Mouse (Mus musculus): ENCODE measurements around the gene Rab3gap1.

DNA sequence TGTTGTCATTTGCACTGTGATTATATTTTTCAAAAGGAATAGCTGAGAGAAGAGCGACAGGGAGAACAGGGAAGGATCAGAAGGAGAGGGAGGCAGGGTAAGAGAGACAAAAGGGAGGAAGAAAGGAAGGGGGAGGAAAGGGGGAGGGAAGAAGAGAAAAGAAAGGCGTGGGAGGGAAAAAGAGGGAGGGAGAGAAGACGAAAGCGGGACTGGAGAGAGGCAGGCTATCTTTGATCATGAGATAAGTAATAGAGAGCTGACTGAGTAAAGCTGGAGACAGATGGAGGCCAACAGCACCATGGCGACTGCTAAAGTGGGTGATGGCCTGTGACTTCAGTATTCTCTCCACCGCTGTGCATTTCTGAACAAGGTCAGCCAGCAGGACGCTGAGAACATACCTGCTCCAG is 90.7 kb downstream of the Rab3gap1 start:
- TF ChIP-seq CTCF (IDR thresholded peaks at IDR 0.05; ENCODE audit: control insufficient read depth, insufficient read depth, low read length), result no peak
- TF ChIP-seq POLR2A (IDR thresholded peaks at IDR 0.05; ENCODE audit: borderline replicate concordance, control insufficient read depth, low read depth, low read length), result no peak
